In genomic region chr13:45658343-45658742, GRCm38 (mm10) we compare ENCODE assay signal across 26 mouse cellular contexts.
"Had no signal": no experiment of that assay in that cellular context is flagged by ENCODE, and none has a peak within 500 bp of the region (broad histone marks: within the 10 kb centered on the region; RNA-seq: fewer than 3 reads in every experiment).

No protein-coding gene starts in this region.

- H3K9me3 ChIP-seq: heart, embryonic 13.5 days; heart, embryonic 15.5 days; hindbrain, embryonic 15.5 days; kidney, embryonic 15.5 days; limb, embryonic 10.5 days; limb, embryonic 12.5 days had no signal

- H3K4me1 ChIP-seq: kidney, embryonic 15.5 days; limb, embryonic 10.5 days; limb, embryonic 12.5 days had no signal

- DNase-seq: gastrocnemius, adult 2 months; gastrocnemius, postnatal 10 days; gastrocnemius, postnatal 25 days; heart, adult 11 months; heart, adult 2 months; heart, postnatal 14 days; heart, postnatal 36 days; kidney, adult 11 months; kidney, adult 2 months; kidney, adult 9 months; kidney, postnatal 14 days; kidney, postnatal 36 days had no signal

- H3K9ac ChIP-seq: heart, embryonic 13.5 days; heart, embryonic 15.5 days; hindbrain, embryonic 13.5 days; hindbrain, embryonic 15.5 days; kidney, embryonic 15.5 days; limb, embryonic 12.5 days had no signal

- H3K27ac ChIP-seq: gastrocnemius, adult 2 months; heart, adult 2 months; heart, embryonic 13.5 days; heart, embryonic 15.5 days; hindbrain, embryonic 13.5 days; hindbrain, embryonic 15.5 days; hindbrain, postnatal 0 days; kidney, embryonic 15.5 days; kidney, postnatal 0 days; limb, embryonic 10.5 days; limb, embryonic 12.5 days had no signal

- H3K4me3 ChIP-seq: gastrocnemius, adult 2 months; heart, adult 2 months; heart, embryonic 13.5 days; heart, embryonic 15.5 days; hindbrain, embryonic 13.5 days; hindbrain, embryonic 15.5 days; kidney, embryonic 15.5 days; layer of hippocampus, adult 2 months; left cerebral cortex, adult 2 months; limb, embryonic 10.5 days; limb, embryonic 12.5 days had no signal

- ATAC-seq: forebrain, embryonic 16.5 days; hindbrain, postnatal 0 days; intestine, embryonic 16.5 days had no signal

- H3K27me3 ChIP-seq: heart, embryonic 13.5 days; heart, embryonic 15.5 days; hindbrain, embryonic 13.5 days; hindbrain, embryonic 15.5 days; kidney, embryonic 15.5 days; limb, embryonic 12.5 days had no signal

- H3K4me2 ChIP-seq: heart, embryonic 11.5 days; heart, embryonic 13.5 days; heart, embryonic 15.5 days; hindbrain, embryonic 13.5 days; hindbrain, embryonic 15.5 days; kidney, embryonic 15.5 days; limb, embryonic 12.5 days had no signal

- H3K36me3 ChIP-seq: heart, embryonic 13.5 days; heart, embryonic 15.5 days; hindbrain, embryonic 13.5 days; hindbrain, embryonic 15.5 days; kidney, embryonic 15.5 days; limb, embryonic 10.5 days; limb, embryonic 12.5 days had no signal
